Mouse (Mus musculus) effector memory CD4-positive, alpha-beta T cell, adult 7 months (primary cell): ENCODE results near the gene Gm11757. TPM values are rescaled to one million over a fixed set of nuclear protein-coding genes. Genes with fewer than 3 reads are reported as not detected.

Experiments
- polyA plus RNA-seq: library from polyadenylated mRNA; unstranded; fragments of 100-300 nt; shearing (Covaris generic); gene quantifications from one replicate; pipeline ENCODE4 v1.2.1, GENCODE M21; 2017

The Gm11757 gene
- not detected for polyA plus RNA-seq

GRCm38 (mm10) chr4:73891012-73891411 is at the start of gene Gm11757:
Gm11757 (minus strand) TSS chr4:73891112.

GRCm38 (mm10) chr4:73920660-73921059 is 29.7 kb upstream of the Gm11757 start, which contains the start of gene Gm11756:
Gm11756 (minus strand) TSS chr4:73920760.

GRCm38 (mm10) chr4:73905853-73906252 is 14.9 kb upstream of the Gm11757 start, which contains the start of gene Gm13871:
Gm13871 (minus strand) TSS chr4:73905953.

GRCm38 (mm10) chr4:73876166-73876565 is 14.7 kb downstream of the Gm11757 start, which contains the start of gene Gm11758:
Gm11758 (minus strand) TSS chr4:73876266.

Other genes with a start within 250 kb of the Gm11757 start
- gene Gm11239, start 222.8 kb downstream of the Gm11757 start, polyA plus RNA-seq, result not detected
- not detected for gene Gm428, start 207.6 kb downstream of the Gm11757 start, polyA plus RNA-seq
- gene Rasef, start 100.1 kb downstream of the Gm11757 start, polyA plus RNA-seq, result not detected
- not detected for gene Gm11758, start 14.8 kb downstream of the Gm11757 start, polyA plus RNA-seq
- gene Gm13871, start 14.8 kb upstream of the Gm11757 start, polyA plus RNA-seq, result not detected
- 0.39 TPM for gene Gm11756, start 29.6 kb upstream of the Gm11757 start, polyA plus RNA-seq
- gene 2310002L09Rik, start 59.7 kb upstream of the Gm11757 start, polyA plus RNA-seq, result not detected
- 0.21 TPM for gene Frmd3, start 122.3 kb upstream of the Gm11757 start, polyA plus RNA-seq